Mouse (Mus musculus) liver, embryonic 14.5 days (tissue): ENCODE results near the gene Pcbp2.

Source experiments
- CTCF ChIP-seq: IDR thresholded peaks from 2 replicates; pipeline ENCODE4 v1.5.1; 2016; ENCODE audit warnings: antibody characterized with exemption, low read depth, control low read depth
- EP300 ChIP-seq: IDR thresholded peaks from 2 replicates; pipeline ENCODE4 v1.6.1; 2016; ENCODE audit warnings: antibody characterized with exemption, low read depth

- TF ChIP-seq CTCF (no peak), EP300 (no peak)
Measured at GRCm38 (mm10) chr15:102512010-102512409, 41.7 kb downstream of the Pcbp2 start.
